Mouse (Mus musculus) liver, adult 2 months (tissue): ENCODE results near the gene Pofut2.

Source experiments
- CTCF ChIP-seq: fragments of 200-500 bp; IDR thresholded peaks from 2 replicates; pipeline ENCODE4 v1.5.1; 2011; ENCODE audit warnings: low read depth, low read length, control low read depth
- POLR2A ChIP-seq: fragments of 200-500 bp; IDR thresholded peaks from 2 replicates; pipeline ENCODE4 v1.6.1; 2011; ENCODE audit warnings: low read length, control low read depth; ENCODE audit not compliant: insufficient read depth; ENCODE audit errors: extremely low read depth

DNA sequence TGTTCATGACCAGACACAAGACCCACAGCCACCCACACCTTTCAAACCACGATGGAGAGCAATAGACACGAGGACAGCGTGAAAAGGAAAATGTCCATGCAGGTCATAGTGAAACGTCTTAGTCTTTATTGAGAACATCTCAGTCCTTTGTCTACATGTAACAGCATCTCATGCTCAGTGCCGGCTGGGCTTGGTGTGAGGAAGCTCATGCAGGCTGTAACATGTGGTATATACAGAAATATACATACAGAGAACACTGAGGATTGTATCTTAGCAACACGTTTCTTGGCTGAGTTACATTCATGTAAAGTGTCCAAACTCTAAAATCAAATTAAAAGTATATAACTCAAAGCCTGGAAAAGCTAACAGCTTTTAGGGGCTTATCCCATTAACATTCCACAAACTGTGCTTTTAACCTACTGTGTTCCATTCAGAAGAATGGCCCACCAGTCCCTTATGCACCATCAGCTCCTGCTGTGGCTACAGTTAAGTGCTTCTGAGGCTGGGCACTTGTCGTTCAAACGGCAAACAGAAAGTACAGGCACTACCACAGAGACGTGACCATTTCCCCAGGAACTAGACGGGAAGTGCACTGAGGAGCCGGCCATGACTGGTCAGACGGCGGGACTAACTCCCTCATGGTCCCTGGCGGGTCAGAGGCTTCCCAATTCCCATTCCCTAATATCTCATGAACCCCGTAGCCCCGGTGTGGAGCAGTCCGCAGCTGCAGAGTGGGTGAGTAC lies 31.8 kb downstream of the Pofut2 start:
- TF ChIP-seq POLR2A (no peak), CTCF (no peak)
